Mouse (Mus musculus): ENCODE results near the gene Mertk.

- TF ChIP-seq ZNF384 (IDR thresholded peaks at IDR 0.05; ENCODE audit: low read depth, low read length) (no peak), ZC3H11A (IDR thresholded peaks at IDR 0.05; ENCODE audit: borderline replicate concordance, low read depth, low read length) (peak; percentile 36; the same call in 1 of the 2 replicates), HCFC1 (IDR thresholded peaks at IDR 0.05; ENCODE audit: borderline replicate concordance, insufficient read depth, low read length) (0 out of 2 replicates have a peak, but pooled peaks have one; percentile 43)
These were observed 119.3 kb downstream of the Mertk start, which contains the start of gene Tmem87b for GRCm38 (mm10) chr2:128817786-128818681.

Data from ES-E14 (cell line).